Comparison of ENCODE assay signal across 26 mouse cellular contexts in the genomic region with DNA sequence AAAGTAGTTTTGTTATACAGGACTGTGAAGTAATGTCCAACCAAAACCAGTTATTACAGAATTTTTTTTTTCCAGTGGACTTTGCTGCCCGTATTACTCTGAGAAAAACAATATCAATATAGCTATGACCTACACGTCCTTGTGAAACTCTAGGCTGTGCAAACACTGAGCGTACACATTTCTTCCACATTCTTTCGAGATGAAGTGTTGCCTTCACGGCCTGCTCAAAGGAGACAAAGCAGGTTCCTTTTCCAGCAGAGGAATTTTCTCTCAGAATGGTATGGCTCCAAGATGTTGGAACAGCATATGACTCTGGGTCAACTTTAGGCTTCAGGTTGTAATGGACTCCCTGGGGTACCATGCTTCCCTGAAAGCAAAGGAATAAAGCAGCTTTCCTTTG.
DNase-seq lines count a peak whose midpoint lies in the region; ATAC-seq and TF ChIP-seq lines count a peak whose summit lies in the region.
"Had no signal": no experiment of that assay in that cellular context is flagged by ENCODE, and none has a peak within 500 bp of the region (broad histone marks: within the 10 kb centered on the region; RNA-seq: fewer than 3 reads in every experiment).

No protein-coding gene starts in this region.

- no peak for ATAC-seq in embryonic facial prominence, embryonic 11.5 days (replicated peaks; ENCODE audit: insufficient number of reproducible peaks, low FRiP score, low TSS enrichment, low read depth)
- no peak for ATAC-seq in limb, embryonic 11.5 days (ENCODE audit: insufficient number of reproducible peaks, low FRiP score, low TSS enrichment, low read depth)
- ATAC-seq in limb, embryonic 14.5 days (ENCODE audit: low FRiP score, low read depth), result no peak
- ATAC-seq: CD4-positive, CD25-positive, alpha-beta regulatory T cell, adult 4 months; forebrain, postnatal 0 days; hindbrain, embryonic 16.5 days; liver, embryonic 12.5 days had no signal

- H3K4me3 ChIP-seq in embryonic facial prominence, embryonic 11.5 days (ENCODE audit: low read depth, low read length), result no peak overlapping the region
- no peak overlapping the region for H3K4me3 ChIP-seq in embryonic facial prominence, embryonic 10.5 days
- H3K4me3 ChIP-seq in limb, embryonic 11.5 days (ENCODE audit: low read depth, low read length), result no peak overlapping the region
- no peak overlapping the region for H3K4me3 ChIP-seq in limb, embryonic 10.5 days
- no peak overlapping the region for H3K4me3 ChIP-seq in limb, embryonic 14.5 days (replicated peaks; ENCODE audit: low read length)
- H3K4me3 ChIP-seq: hindbrain, embryonic 10.5 days; limb, embryonic 12.5 days; liver, embryonic 12.5 days; neural tube, embryonic 12.5 days had no signal

- H3K9ac ChIP-seq in embryonic facial prominence, embryonic 11.5 days (replicated peaks; ENCODE audit: low read length), result no peak overlapping the region
- H3K9ac ChIP-seq in limb, embryonic 11.5 days (ENCODE audit: low read length), result no peak overlapping the region
- H3K9ac ChIP-seq in limb, embryonic 14.5 days (ENCODE audit: low read depth, low read length, severe bottlenecking), result no peak overlapping the region
- H3K9ac ChIP-seq: forebrain, postnatal 0 days; limb, embryonic 12.5 days; liver, embryonic 12.5 days; neural tube, embryonic 12.5 days had no signal

- no peak for TF ChIP-seq POLR2A in limb, embryonic 14.5 days (IDR thresholded peaks at IDR 0.05; ENCODE audit: borderline replicate concordance, extremely low read depth, insufficient read depth, insufficient read length)

- no peaks in the 10 kb centered on the region for H3K36me3 ChIP-seq in embryonic facial prominence, embryonic 11.5 days (replicated peaks; ENCODE audit: control insufficient read depth, insufficient read depth, low read depth, low read length)
- H3K36me3 ChIP-seq in embryonic facial prominence, embryonic 10.5 days (replicated peaks), result no peaks in the 10 kb centered on the region
- no peaks in the 10 kb centered on the region for H3K36me3 ChIP-seq in limb, embryonic 11.5 days (ENCODE audit: control insufficient read depth, insufficient read depth, low read length)
- no peaks in the 10 kb centered on the region for H3K36me3 ChIP-seq in limb, embryonic 10.5 days
- no peaks in the 10 kb centered on the region for H3K36me3 ChIP-seq in limb, embryonic 14.5 days (ENCODE audit: control insufficient read depth, insufficient read depth, low read length)
- H3K36me3 ChIP-seq: hindbrain, embryonic 10.5 days; limb, embryonic 12.5 days; liver, embryonic 12.5 days; neural tube, embryonic 12.5 days had no signal

- H3K4me2 ChIP-seq in embryonic facial prominence, embryonic 11.5 days (ENCODE audit: low read depth, low read length), result no peak overlapping the region
- H3K4me2 ChIP-seq in limb, embryonic 11.5 days (ENCODE audit: low read depth, severe bottlenecking), result no peak overlapping the region
- H3K4me2 ChIP-seq in limb, embryonic 14.5 days (replicated peaks; ENCODE audit: low read depth, low read length, severe bottlenecking), result no peak overlapping the region
- H3K4me2 ChIP-seq: limb, embryonic 12.5 days; liver, embryonic 12.5 days; neural tube, embryonic 12.5 days had no signal

- 53% methylated on average over 5 of the region's 5 CpGs for whole genome bisulfite sequencing in embryonic facial prominence, embryonic 11.5 days
- 76% methylated on average over 5 of the region's 5 CpGs for WGBS in embryonic facial prominence, embryonic 10.5 days
- WGBS in limb, embryonic 11.5 days, result 79% methylated on average over 5 of the region's 5 CpGs
- WGBS in limb, embryonic 10.5 days, result 92% methylated on average over 5 of the region's 5 CpGs
- WGBS in limb, embryonic 14.5 days, result 42% methylated on average over 5 of the region's 5 CpGs

- H3K4me1 ChIP-seq in embryonic facial prominence, embryonic 11.5 days (ENCODE audit: control insufficient read depth, insufficient read depth, low read length), result no peaks in the 10 kb centered on the region
- no peaks in the 10 kb centered on the region for H3K4me1 ChIP-seq in embryonic facial prominence, embryonic 10.5 days
- H3K4me1 ChIP-seq in limb, embryonic 11.5 days (ENCODE audit: control insufficient read depth, insufficient read depth, low read length), result no peaks in the 10 kb centered on the region
- no peaks in the 10 kb centered on the region for H3K4me1 ChIP-seq in limb, embryonic 10.5 days
- H3K4me1 ChIP-seq in limb, embryonic 14.5 days (ENCODE audit: control insufficient read depth, insufficient read depth, low read length), result 0 out of 2 replicates have a peak, but pooled peaks cover 3% of the 10 kb centered on the region
- H3K4me1 ChIP-seq: hindbrain, embryonic 10.5 days; limb, embryonic 12.5 days; liver, embryonic 12.5 days; neural tube, embryonic 12.5 days had no signal

- H3K27me3 ChIP-seq in embryonic facial prominence, embryonic 11.5 days (ENCODE audit: control insufficient read depth, insufficient read depth, low read length), result no peaks in the 10 kb centered on the region
- H3K27me3 ChIP-seq in embryonic facial prominence, embryonic 10.5 days (replicated peaks; ENCODE audit: low read depth, poor library complexity, severe bottlenecking), result no peaks in the 10 kb centered on the region
- no peaks in the 10 kb centered on the region for H3K27me3 ChIP-seq in limb, embryonic 11.5 days (ENCODE audit: control insufficient read depth, insufficient read depth, low read length)
- no peaks in the 10 kb centered on the region for H3K27me3 ChIP-seq in limb, embryonic 10.5 days (ENCODE audit: low read depth, poor library complexity, severe bottlenecking)
- H3K27me3 ChIP-seq in limb, embryonic 14.5 days (ENCODE audit: control insufficient read depth, insufficient read depth, low read length), result no peaks in the 10 kb centered on the region
- H3K27me3 ChIP-seq: limb, embryonic 12.5 days; liver, embryonic 12.5 days; neural tube, embryonic 12.5 days had no signal

- H3K27ac ChIP-seq in embryonic facial prominence, embryonic 11.5 days (replicated peaks; ENCODE audit: low read depth, low read length), result no peak overlapping the region
- no peak overlapping the region for H3K27ac ChIP-seq in embryonic facial prominence, embryonic 10.5 days (replicated peaks)
- no peak overlapping the region for H3K27ac ChIP-seq in limb, embryonic 11.5 days (replicated peaks; ENCODE audit: low read depth, low read length)
- no peak overlapping the region for H3K27ac ChIP-seq in limb, embryonic 10.5 days
- no peak overlapping the region for H3K27ac ChIP-seq in limb, embryonic 14.5 days (replicated peaks; ENCODE audit: low read depth, low read length)
- H3K27ac ChIP-seq: hindbrain, embryonic 10.5 days; kidney, postnatal 0 days; limb, embryonic 12.5 days; liver, embryonic 12.5 days; neural tube, embryonic 12.5 days had no signal

- H3K9me3 ChIP-seq in embryonic facial prominence, embryonic 11.5 days (replicated peaks; ENCODE audit: control insufficient read depth, low read length), result no peaks in the 10 kb centered on the region
- H3K9me3 ChIP-seq in embryonic facial prominence, embryonic 10.5 days, result no peaks in the 10 kb centered on the region
- H3K9me3 ChIP-seq in limb, embryonic 11.5 days (ENCODE audit: control insufficient read depth, low read length), result no peaks in the 10 kb centered on the region
- H3K9me3 ChIP-seq in limb, embryonic 10.5 days (replicated peaks), result no peaks in the 10 kb centered on the region
- no peaks in the 10 kb centered on the region for H3K9me3 ChIP-seq in limb, embryonic 14.5 days (ENCODE audit: control insufficient read depth, low read length)
- H3K9me3 ChIP-seq: hindbrain, embryonic 10.5 days; limb, embryonic 12.5 days; liver, embryonic 12.5 days; neural tube, embryonic 12.5 days had no signal

- peak; percentile 7 for DNase-seq in embryonic facial prominence, embryonic 11.5 days (ENCODE audit: low spot score)
- no peak for DNase-seq in embryonic facial prominence, embryonic 10.5 days (ENCODE audit: low spot score)
- DNase-seq in limb, embryonic 11.5 days (ENCODE audit: low spot score), result peak; percentile 18
- DNase-seq in limb, embryonic 10.5 days (ENCODE audit: low spot score), result no peak
- peak; percentile 27 for DNase-seq in 3T3-L1 (ENCODE audit: low read depth, low spot score)
- DNase-seq in limb, embryonic 14.5 days (ENCODE audit: low spot score), result peak; percentile 53
- no peak for DNase-seq in retina, embryonic 14.5 days (ENCODE audit: low spot score)
- no peak for DNase-seq in cerebellum, adult 18-20 months
- DNase-seq: adrenal gland, postnatal 36 days; cerebellum, postnatal 10 days; forebrain, postnatal 0 days; gastrocnemius, postnatal 25 days; heart, adult 18-20 months; kidney, adult 2 months; lung, postnatal 10 days; midbrain, embryonic 14.5 days; retina, postnatal 1 day; thymus, adult 2 months; thymus, postnatal 4 days had no signal

Comparison
In these comparisons a context has a peak if more than half of its experiments do, and no peak if none do; other contexts are left out.
1. DNase-seq: peak in embryonic facial prominence, embryonic 11.5 days (single experiment), limb, embryonic 11.5 days (single experiment), 3T3-L1 (single experiment) and limb, embryonic 14.5 days (single experiment); none in embryonic facial prominence, embryonic 10.5 days (single experiment), limb, embryonic 10.5 days (single experiment), retina, embryonic 14.5 days (single experiment) and cerebellum, adult 18-20 months (0 of 2).